Mouse (Mus musculus): ENCODE measurements around the gene Rsad2.
A peak's percentile ranks its signal among the peaks of the same experiment; 100 is the strongest.
"Not testable (repeated sequence)": the region's sequence is repeated elsewhere in the genome, so short reads cannot be mapped to it uniquely, and the experiment has no call there.

Gene Rsad2

GRCm38 (mm10) chr12:26446377-26447045, 9.7 kb downstream of the Rsad2 start:
- DNase-seq (ENCODE audit: low spot score in 2 of 2): no peak

- no peak for DNase-seq (ENCODE audit: low spot score in 2 of 2)
Observed at GRCm38 (mm10) chr12:26444511-26444910, 11.7 kb downstream of the Rsad2 start.

- peak; percentile 71 to 82 for DNase-seq (ENCODE audit: low spot score in 2 of 2)
Observed at GRCm38 (mm10) chr12:26444054-26444453, 12.2 kb downstream of the Rsad2 start.

GRCm38 (mm10) chr12:26439366-26439765, 16.9 kb downstream of the Rsad2 start:
- DNase-seq (ENCODE audit: low spot score in 2 of 2): no peak

GRCm38 (mm10) chr12:26437950-26438349, 18.3 kb downstream of the Rsad2 start:
- DNase-seq (ENCODE audit: low spot score in 2 of 2): no peak

GRCm38 (mm10) chr12:26436334-26436733, 19.9 kb downstream of the Rsad2 start:
- DNase-seq (ENCODE audit: low spot score in 2 of 2): no peak

GRCm38 (mm10) chr12:26428771-26429170, 27.5 kb downstream of the Rsad2 start:
- DNase-seq (ENCODE audit: low spot score in 2 of 2): not testable (repeated sequence)

- no peak for DNase-seq (ENCODE audit: low spot score in 2 of 2)
Observed at GRCm38 (mm10) chr12:26424841-26425240, 31.4 kb downstream of the Rsad2 start.

GRCm38 (mm10) chr12:26418322-26418721, 37.9 kb downstream of the Rsad2 start:
- no peak for DNase-seq (ENCODE audit: low spot score in 2 of 2)

- DNase-seq (ENCODE audit: low spot score in 2 of 2): no peak
Observed at GRCm38 (mm10) chr12:26416636-26417295, 39.5 kb downstream of the Rsad2 start.

- DNase-seq (ENCODE audit: low spot score in 2 of 2): peak; percentile 91 to 94
Observed at GRCm38 (mm10) chr12:26415104-26415771, 41.0 kb downstream of the Rsad2 start, which contains the start of gene Rnf144a. Rnf144a (minus strand) TSS chr12:26415254.

- peak; percentile 55 to 57 for DNase-seq (ENCODE audit: low spot score in 2 of 2)
Observed at GRCm38 (mm10) chr12:26414451-26415103, 41.7 kb downstream of the Rsad2 start.

GRCm38 (mm10) chr12:26413961-26414411, 42.3 kb downstream of the Rsad2 start:
- DNase-seq (ENCODE audit: low spot score in 2 of 2): no peak

- DNase-seq (ENCODE audit: low spot score in 2 of 2): no peak
Observed at GRCm38 (mm10) chr12:26412802-26413201, 43.5 kb downstream of the Rsad2 start.

- DNase-seq (ENCODE audit: low spot score in 2 of 2): peak in 1 of 2 experiments; percentile 34
Observed at GRCm38 (mm10) chr12:26411841-26412450, 44.3 kb downstream of the Rsad2 start.

- DNase-seq (ENCODE audit: low spot score in 2 of 2): no peak
Observed at GRCm38 (mm10) chr12:26410443-26410842, 45.8 kb downstream of the Rsad2 start.

GRCm38 (mm10) chr12:26408707-26409106, 47.5 kb downstream of the Rsad2 start:
- DNase-seq (ENCODE audit: low spot score in 2 of 2): no peak

GRCm38 (mm10) chr12:26404781-26405702, 51.2 kb downstream of the Rsad2 start:
- peak in 1 of 2 experiments; percentile 44 for DNase-seq (ENCODE audit: low spot score in 2 of 2)

- no peak for DNase-seq (ENCODE audit: low spot score in 2 of 2)
Observed at GRCm38 (mm10) chr12:26403372-26404125, 52.7 kb downstream of the Rsad2 start.
